Mouse (Mus musculus): Measurements from ENCODE around the gene Mbnl3. TPM values are rescaled to one million over a fixed set of nuclear protein-coding genes. Genes with fewer than 3 reads are reported as not detected.

Mbnl3 gene
- total and polyA plus RNA-seq, 3 experiments: 9.9 to 16.7 TPM; not detected in 1

GRCm38 (mm10) chrX:51084972-51085371, 121.4 kb downstream of the Mbnl3 start (continued):
- TF ChIP-seq RAD21 (IDR thresholded peaks at IDR 0.05; ENCODE audit: low read depth, low read length) (no peak), TBP (IDR thresholded peaks at IDR 0.05; ENCODE audit: low read depth, low read length) (peak; percentile 89), HCFC1 (IDR thresholded peaks at IDR 0.05; ENCODE audit: low read depth, low read length) (no peak; the same call in 1 of the 2 replicates), BHLHE40 (IDR thresholded peaks at IDR 0.05; ENCODE audit: borderline replicate concordance, low read depth, low read length) (no peak), USF2 (IDR thresholded peaks at IDR 0.05; ENCODE audit: borderline replicate concordance in 1 of 2, insufficient read depth in 1 of 2, low read depth in 1 of 2, low read length in 2 of 2) (no peak), POLR2AphosphoS2 (IDR thresholded peaks at IDR 0.05; ENCODE audit: low read length) (peak; percentile 42; the same call in 1 of the 2 replicates), ELF1 (IDR thresholded peaks at IDR 0.05; ENCODE audit: low read depth, low read length) (peak; percentile 33; the same call in 1 of the 2 replicates)

DNA sequence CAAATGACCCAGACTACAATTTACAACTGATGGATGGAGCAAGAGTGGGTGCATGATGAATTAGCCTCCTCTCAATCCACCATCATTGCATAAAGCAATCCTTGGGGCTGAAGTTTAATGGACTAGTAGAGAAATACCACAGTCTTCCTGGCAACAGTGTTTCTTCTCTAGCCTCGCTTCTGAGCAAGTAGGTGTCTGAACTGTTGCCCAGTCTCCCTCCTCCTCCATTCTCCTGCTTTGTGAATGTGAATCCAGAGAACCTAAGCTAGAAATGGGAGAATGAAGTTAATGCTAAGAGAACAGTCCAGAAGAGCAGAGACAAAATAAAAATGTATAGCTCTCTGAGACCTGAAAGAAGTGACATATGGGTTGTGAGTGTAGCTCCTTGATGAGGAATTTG, 122.1 kb downstream of the Mbnl3 start:
- Histone ChIP-seq H3K9me3 (replicated peaks; ENCODE audit: insufficient read depth, low read length) (no peaks in the 10 kb centered on the region), H3K79me2 (ENCODE audit: control insufficient read depth, insufficient read depth, low read length, poor library complexity) (no peaks in the 10 kb centered on the region), H3K9ac (ENCODE audit: control insufficient read depth, low read depth, low read length, poor library complexity, severe bottlenecking) (peak overlapping the region; percentile 45), H3K27ac (ENCODE audit: control insufficient read depth, low read depth, low read length) (peak overlapping the region; percentile 79), H3K4me1 (ENCODE audit: control insufficient read depth in 1 of 2, insufficient read depth in 2 of 2, low read length in 2 of 2) (peaks cover 8 to 11% of the 10 kb centered on the region in 2 experiments), H3K4me3 (ENCODE audit: control insufficient read depth in 1 of 2, insufficient read depth in 1 of 2, low read depth in 2 of 2, low read length in 2 of 2) (peak overlapping the region in 1 of 2 experiments; percentile 70; a peak in 2 of 4 replicates), H3K36me3 (ENCODE audit: control insufficient read depth in 1 of 2, insufficient read depth in 2 of 2, low read length in 2 of 2) (peaks cover 0 to 11% of the 10 kb centered on the region in 2 experiments; a peak in 2 of 4 replicates), H3K27me3 (ENCODE audit: control insufficient read depth in 1 of 2, insufficient read depth in 2 of 2, low read length in 2 of 2) (no peaks in the 10 kb centered on the region)
- no peak for DNase-seq (ENCODE audit: low read depth, low spot score)
- TF ChIP-seq POLR2AphosphoS5 (IDR thresholded peaks at IDR 0.05; ENCODE audit: borderline replicate concordance, low read depth, low read length): no peak
- TF ChIP-seq CHD1 (IDR thresholded peaks at IDR 0.05; ENCODE audit: low read depth, low read length): no peak
- no peak for TF ChIP-seq USF1 (IDR thresholded peaks at IDR 0.05; ENCODE audit: low read depth, low read length)
- TF ChIP-seq ZC3H11A (IDR thresholded peaks at IDR 0.05; ENCODE audit: low read depth, low read length): no peak
- no peak for TF ChIP-seq MEF2A (IDR thresholded peaks at IDR 0.05; ENCODE audit: extremely low read depth, insufficient replicate concordance, low read depth, low read length, poor library complexity, severe bottlenecking)
- TF ChIP-seq SIN3A (IDR thresholded peaks at IDR 0.05; ENCODE audit: low read length): no peak
- no peak for TF ChIP-seq EP300 (IDR thresholded peaks at IDR 0.05; ENCODE audit: low read depth in 1 of 2, low read length in 2 of 2)
- TF ChIP-seq CTCF (IDR thresholded peaks at IDR 0.05 in 2 of 3, conservative IDR thresholded peaks at IDR 0.05 in 1 of 3; ENCODE audit: control insufficient read depth in 1 of 3, insufficient read depth in 1 of 3, low read depth in 2 of 3, low read length in 3 of 3, poor library complexity in 1 of 3, severe bottlenecking in 1 of 3): no peak
- no peak for TF ChIP-seq HCFC1 (IDR thresholded peaks at IDR 0.05; ENCODE audit: low read depth, low read length)
- TF ChIP-seq NELFE (IDR thresholded peaks at IDR 0.05; ENCODE audit: low read depth, low read length): no peak
- no peak for TF ChIP-seq RCOR1 (IDR thresholded peaks at IDR 0.05; ENCODE audit: low read depth, low read length)

DNA sequence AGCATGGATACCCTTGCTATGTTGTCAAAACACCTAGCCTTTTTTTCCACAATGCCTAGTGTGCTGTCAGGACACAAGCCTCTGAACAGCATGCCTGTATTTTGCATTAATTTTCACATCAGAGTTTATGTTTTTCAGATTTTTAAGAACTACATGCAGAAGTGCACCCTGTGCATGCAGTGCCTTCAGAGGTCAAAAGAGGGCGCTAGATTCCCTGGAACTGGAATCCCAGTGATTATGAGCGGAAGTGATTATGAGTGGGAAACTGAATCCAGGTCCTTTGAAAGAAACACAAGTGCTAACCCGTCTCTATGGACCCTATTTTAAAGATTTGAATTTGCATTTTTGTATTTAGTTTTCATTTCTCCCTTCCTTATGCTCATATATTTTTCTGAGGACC, 129.6 kb downstream of the Mbnl3 start:
- peak; percentile 75 for DNase-seq (ENCODE audit: low read depth, low spot score)
- Histone ChIP-seq H3K79me2 (ENCODE audit: control insufficient read depth, insufficient read depth, low read length, poor library complexity) (no peaks in the 10 kb centered on the region), H3K27me3 (ENCODE audit: control insufficient read depth in 1 of 2, insufficient read depth in 2 of 2, low read length in 2 of 2) (no peaks in the 10 kb centered on the region), H3K9me3 (replicated peaks; ENCODE audit: insufficient read depth, low read length) (no peaks in the 10 kb centered on the region), H3K36me3 (ENCODE audit: control insufficient read depth in 1 of 2, insufficient read depth in 2 of 2, low read length in 2 of 2) (no peaks in the 10 kb centered on the region), H3K4me3 (ENCODE audit: control insufficient read depth in 1 of 2, insufficient read depth in 1 of 2, low read depth in 2 of 2, low read length in 2 of 2) (0 out of 4 replicates have a peak overlapping the region, but pooled peaks of 1 of the 2 experiments have one; percentile 1), H3K9ac (ENCODE audit: control insufficient read depth, low read depth, low read length, poor library complexity, severe bottlenecking) (peak overlapping the region; percentile 22; the same call in 1 of the 2 replicates), H3K4me1 (ENCODE audit: control insufficient read depth in 1 of 2, insufficient read depth in 2 of 2, low read length in 2 of 2) (no peaks in the 10 kb centered on the region), H3K27ac (ENCODE audit: control insufficient read depth, low read depth, low read length) (no peak overlapping the region)
- TF ChIP-seq MAZ (IDR thresholded peaks at IDR 0.05; ENCODE audit: low read depth, low read length) (no peak), TBP (IDR thresholded peaks at IDR 0.05; ENCODE audit: low read depth, low read length) (no peak), ZKSCAN1 (IDR thresholded peaks at IDR 0.05; ENCODE audit: low read depth, low read length) (no peak), ZNF384 (IDR thresholded peaks at IDR 0.05; ENCODE audit: low read depth, low read length) (no peak), ETS1 (IDR thresholded peaks at IDR 0.05; ENCODE audit: low read depth, low read length) (no peak), CHD1 (IDR thresholded peaks at IDR 0.05; ENCODE audit: low read depth, low read length) (no peak), SMC3 (IDR thresholded peaks at IDR 0.05; ENCODE audit: low read depth, low read length) (peak; percentile 78), MYB (IDR thresholded peaks at IDR 0.05; ENCODE audit: low read depth, low read length) (no peak), ZC3H11A (IDR thresholded peaks at IDR 0.05; ENCODE audit: low read depth, low read length) (peak; percentile 70), GATA1 (IDR thresholded peaks at IDR 0.05; ENCODE audit: low read depth, low read length) (no peak), CTCF (IDR thresholded peaks at IDR 0.05 in 2 of 3, conservative IDR thresholded peaks at IDR 0.05 in 1 of 3; ENCODE audit: control insufficient read depth in 1 of 3, insufficient read depth in 1 of 3, low read depth in 2 of 3, low read length in 3 of 3, poor library complexity in 1 of 3, severe bottlenecking in 1 of 3) (peak; percentile 59 to 80 (median 70)), SIN3A (IDR thresholded peaks at IDR 0.05; ENCODE audit: low read length) (no peak), MYC (IDR thresholded peaks at IDR 0.05; ENCODE audit: low read depth, low read length) (no peak), NELFE (IDR thresholded peaks at IDR 0.05; ENCODE audit: low read depth, low read length) (no peak), HCFC1 (IDR thresholded peaks at IDR 0.05; ENCODE audit: low read depth, low read length) (peak; percentile 34; the same call in 1 of the 2 replicates), ZMIZ1 (IDR thresholded peaks at IDR 0.05; ENCODE audit: low read depth, low read length) (no peak), MEF2A (IDR thresholded peaks at IDR 0.05; ENCODE audit: extremely low read depth, insufficient replicate concordance, low read depth, low read length, poor library complexity, severe bottlenecking) (no peak), MAX (IDR thresholded peaks at IDR 0.05; ENCODE audit: low read length) (no peak)

Data from MEL (cell line).